Mouse (Mus musculus) layer of hippocampus, postnatal 25 days (tissue): Measurements from ENCODE around the gene Usp2. TPM values are rescaled to one million over a fixed set of nuclear protein-coding genes. Genes with fewer than 3 reads are reported as not detected.

ENCODE experiments used
- DNase-seq, 2 experiments: peaks; one replicate each; pipeline ENCODE4 v3.0.0; 2022; ENCODE audit warnings: mixed read lengths in 2 of 2, low spot score in 1 of 2; ENCODE audit errors: extremely low spot score in 1 of 2
- total RNA-seq, 2 experiments: library from RNA; stranded (reverse); gene quantifications; 2 replicates each; pipeline ENCODE4 v1.2.3; 2021

Usp2 gene
- total RNA-seq, 2 experiments from 2014 or later = 59.4 to 81.4 TPM

DNA sequence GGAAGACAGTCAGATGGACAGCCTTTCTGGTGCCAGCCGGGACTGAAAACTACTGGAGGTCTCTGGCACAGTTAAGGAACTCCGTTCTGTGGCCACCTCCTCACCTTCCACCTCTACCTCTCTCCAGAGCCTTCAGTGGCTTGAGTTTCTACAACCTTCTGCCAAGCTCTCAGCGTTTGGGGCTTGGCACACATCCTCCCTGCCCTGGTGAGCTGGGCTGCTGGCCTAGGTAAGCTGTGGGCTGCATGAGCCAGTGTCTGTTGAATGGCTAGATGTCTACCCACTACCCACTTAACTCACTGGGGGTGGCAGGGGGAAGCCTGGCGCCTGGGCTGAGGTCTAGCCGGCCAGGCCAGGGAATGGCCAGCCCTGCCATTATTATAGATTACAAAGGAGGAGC, 6.3 kb downstream of the Usp2 start:
- peak in 1 of 2 experiments; percentile 9 for DNase-seq

DNA sequence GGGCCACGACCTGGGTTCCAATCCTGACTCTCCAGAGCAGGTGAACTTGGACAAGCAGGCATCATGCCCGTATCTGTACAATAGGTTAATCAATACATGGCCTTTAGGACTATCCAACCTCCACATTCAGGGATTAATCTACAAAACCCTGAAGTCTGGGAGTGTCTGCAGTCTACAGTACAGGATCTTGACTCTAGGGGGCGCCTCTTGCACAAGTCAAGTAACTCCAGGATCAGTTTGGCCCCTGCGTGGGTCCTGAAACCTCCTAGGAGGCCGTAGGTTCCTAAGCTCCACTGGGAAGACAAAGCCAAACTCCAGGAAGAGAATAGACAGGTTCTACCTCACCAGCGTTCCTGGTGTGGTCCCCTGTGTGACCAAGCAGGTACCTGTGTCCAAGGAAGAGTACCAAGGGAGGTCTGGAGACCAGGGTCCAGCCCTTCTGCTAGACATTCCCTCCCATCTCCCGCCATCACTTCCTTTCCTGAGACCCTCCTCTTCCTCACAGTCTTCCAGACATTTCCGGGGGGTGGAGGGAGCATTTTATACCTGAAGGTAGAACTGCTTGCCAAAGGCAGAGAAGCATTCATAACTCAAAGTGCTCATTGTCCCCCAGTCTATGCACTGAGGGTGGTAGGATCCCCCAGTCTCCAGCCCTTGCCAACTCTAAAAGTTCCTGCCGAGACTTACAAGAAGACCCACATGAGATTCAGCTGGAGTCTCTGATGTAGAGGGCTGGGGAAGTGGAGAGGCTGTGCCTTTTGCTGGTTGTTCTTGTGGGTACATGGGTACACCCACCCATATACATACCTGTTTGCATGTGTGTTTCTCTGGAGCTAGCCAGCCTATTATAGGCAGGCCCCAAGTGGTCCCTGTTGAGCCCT, 7.8 kb downstream of the Usp2 start:
- peak; percentile 10 to 56 for DNase-seq

DNA sequence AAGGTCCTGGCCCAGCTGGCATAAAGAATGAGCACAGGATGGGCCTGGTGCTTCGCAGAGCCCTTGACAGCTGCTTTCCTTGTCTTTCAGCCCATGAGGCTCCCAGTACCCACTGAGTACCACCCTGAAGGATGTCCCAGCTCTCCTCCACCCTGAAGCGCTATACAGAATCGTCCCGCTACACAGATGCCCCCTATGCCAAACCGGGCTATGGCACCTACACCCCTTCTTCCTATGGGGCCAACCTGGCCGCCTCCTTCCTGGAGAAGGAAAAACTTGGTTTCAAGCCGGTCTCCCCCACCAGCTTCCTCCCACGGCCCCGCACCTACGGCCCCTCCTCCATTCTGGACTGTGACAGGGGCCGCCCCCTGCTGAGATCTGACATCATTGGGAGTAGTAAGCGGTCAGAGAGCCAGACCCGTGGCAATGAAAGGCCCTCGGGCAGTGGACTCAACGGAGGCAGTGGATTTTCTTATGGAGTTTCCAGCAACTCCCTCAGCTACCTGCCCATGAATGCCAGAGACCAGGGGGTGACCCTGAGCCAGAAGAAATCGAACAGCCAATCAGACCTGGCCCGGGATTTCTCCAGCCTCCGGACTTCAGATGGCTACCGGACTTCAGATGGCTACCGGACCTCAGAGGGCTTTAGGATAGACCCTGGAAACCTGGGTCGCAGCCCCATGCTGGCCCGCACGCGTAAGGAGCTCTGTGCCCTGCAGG, 8.6 kb downstream of the Usp2 start:
- DNase-seq = peak in 1 of 2 experiments; percentile 6

DNA sequence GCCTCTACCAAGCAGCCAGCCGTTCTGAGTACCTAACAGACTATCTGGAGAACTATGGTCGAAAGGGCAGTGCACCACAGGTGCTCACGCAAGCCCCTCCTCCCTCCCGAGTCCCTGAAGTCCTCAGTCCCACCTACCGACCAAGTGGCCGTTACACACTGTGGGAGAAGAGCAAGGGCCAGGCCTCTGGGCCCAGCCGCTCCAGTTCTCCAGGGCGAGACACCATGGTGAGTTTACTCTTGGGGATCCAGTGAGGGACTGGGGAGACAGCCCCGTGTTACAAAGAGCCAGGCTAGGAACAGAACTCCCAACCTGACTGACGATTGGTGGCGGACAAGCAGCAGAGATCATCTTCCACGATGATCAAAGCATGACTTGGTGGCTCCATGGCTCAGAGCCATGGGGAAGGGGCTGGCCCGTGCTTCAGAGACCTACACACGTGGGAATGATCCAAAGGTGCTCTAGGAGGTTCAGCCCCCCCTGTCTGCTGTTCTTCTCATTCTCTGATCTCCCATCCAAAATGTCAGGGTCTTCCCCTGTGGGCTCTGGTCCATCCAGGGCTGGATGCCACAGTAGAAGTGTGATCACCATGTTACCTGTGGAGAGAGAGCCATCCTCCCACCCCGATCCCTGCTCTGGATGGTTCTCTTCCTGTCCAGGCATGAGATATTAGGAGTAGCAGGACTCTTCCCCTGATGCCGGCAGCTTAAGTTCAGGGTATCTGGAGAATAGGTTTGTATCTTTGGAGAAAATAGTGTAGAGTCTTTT, 9.4 kb downstream of the Usp2 start:
- DNase-seq = no peak

DNA sequence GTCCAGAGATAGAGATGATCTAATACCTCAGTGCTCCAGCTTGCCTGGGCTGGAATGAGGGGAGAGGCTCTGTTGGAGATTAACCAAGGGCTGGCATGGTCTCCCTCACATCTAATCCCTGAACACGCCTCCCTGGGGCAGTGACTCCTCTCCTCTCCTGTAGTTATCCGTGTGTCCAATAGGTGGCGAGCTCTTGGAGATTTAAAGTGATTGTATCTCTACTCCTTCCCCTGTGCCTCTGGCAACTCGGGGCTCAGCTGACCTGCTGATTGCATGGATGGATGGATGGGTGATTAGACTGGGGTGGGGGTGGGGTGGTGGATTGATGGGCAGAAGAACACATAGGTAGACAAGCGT, 9.9 kb downstream of the Usp2 start:
- DNase-seq = peak; percentile 13 to 57

DNA sequence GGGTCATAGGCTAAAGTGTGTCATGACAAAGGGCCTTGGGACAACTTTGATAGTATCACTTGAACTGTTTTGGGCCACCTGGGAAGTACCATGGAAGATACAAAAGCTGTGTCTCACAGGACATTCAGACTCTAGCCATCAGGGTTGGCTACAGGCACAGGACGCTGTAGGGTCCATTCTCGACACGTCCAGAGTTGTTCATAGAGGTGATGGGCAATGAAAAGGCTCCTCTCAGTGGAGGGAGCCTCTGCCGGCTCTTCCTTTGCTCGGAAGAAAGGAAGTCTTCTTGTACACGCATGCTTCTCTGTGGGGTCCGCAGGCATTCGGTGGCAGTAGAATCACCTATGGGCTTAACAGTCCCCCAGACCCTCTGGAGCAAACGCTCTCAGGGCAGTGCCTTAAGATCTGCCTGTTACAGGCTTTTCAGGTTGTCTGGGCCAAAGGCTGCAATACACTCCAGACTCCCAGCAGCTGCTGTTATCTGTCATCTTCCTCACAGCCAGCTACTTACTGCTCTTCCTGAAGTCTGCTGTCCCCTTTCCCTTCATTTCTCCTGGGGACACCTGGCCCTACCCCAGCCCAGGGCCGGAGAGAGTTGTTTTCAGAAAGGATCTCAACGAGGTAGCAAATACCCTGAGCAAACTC, 10.6 kb downstream of the Usp2 start:
- no peak for DNase-seq

DNA sequence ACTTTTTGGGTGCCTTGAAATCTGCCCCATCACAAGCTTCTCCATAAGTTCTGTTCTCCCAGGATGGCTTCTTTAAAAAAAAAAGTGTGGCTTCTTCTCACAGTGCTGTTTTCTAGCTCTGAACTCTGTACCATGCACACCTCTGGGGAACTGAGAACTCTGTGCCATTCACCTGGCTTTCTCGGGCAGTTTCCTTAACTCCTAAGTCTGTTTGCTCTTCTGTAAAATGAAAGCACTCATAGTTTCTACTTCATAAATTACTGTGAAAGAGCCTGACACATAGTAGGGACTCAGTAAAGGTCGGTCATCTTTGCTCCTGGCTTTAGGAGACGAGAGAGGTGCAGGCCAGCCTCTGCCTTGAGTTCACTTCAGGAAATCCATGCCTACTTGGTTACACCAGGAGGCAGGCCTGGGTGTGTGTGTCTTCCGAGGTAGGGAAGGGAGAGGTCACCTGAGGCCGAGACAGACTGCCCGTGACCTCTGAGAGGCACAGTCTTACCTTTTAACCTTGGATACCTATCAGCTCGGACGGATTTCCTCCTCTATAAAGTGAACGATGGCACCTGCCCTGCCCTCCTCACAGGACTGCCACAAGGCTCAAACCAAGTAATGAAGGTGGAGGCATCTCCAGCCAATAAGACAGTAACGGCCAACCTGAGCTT, 11.4 kb downstream of the Usp2 start:
- DNase-seq = no peak

DNA sequence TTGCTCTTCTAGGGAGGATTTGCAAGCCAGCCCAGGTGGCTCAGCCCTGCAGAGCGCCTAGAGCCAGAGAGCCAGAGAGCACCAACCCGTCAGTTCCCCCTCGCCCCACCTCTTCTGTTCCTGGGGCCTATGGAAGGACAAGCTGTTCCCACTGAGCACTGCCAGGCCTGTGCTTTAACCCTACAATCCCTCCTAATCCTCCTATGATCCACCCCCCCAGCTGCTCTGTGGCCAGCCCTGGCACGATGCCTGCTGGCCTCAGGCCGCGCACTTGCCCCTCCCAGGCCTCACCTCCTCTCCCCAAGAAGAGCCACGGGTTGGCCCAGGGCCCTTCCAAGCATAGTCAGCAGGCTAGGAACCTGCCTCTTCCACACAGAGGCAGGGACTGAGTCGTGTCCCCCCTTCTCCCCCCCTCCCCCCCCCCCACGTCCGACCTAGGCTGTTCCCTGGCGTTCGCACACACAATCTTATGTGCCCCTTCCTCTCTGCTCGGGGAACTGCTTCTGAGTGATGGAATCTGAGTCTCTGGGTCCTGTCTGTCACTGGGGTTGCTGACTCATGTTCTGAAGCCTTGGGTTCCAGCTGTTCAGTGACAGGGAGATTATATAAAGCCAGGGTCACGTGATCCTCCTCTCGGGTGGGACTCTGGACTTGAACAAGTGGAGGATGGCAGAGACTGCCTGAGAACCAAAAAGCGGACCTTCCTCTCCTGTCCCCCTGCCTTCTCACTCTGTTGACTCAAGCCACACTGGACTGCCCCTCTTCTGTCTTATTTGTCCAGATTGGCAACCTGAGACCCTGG, 12.3 kb downstream of the Usp2 start:
- peak in 1 of 2 experiments; percentile 17 for DNase-seq

DNA sequence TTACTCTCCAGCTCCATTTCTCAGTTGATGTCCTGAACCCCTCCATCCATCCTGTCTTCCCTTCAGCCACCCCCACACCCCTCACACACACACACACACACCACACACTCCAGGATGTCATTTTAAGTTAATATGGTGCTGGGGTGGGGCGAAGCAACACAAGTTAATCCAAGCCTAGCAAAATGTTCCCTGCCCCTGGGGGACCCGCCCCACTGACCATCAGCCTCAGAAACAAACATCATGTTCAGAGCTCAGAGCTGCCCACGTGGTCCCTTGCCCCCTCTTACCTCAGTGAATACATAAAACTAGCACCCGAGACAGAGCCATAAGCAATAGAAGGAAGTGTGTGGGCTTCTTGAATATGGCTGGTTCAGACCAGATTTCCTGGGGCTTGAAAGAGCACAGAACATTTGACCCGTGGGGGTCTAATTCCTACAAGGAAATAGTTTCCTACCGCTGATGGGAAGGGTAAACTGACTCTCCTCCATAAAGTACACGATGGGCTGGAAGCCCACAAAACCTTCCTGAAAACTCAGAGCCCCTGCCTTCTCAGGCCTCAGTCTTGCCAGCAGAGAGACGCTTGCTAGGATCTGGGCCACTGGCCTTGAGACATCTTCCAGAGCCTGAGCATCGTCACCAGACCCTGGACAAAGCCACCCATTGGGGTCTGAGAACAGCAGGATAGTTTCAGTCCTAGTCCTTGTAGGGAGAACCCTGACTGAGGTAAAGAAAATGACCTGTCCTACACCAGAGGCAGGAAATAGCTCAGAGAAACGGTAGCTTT, 13.4 kb downstream of the Usp2 start:
- no peak for DNase-seq

DNA sequence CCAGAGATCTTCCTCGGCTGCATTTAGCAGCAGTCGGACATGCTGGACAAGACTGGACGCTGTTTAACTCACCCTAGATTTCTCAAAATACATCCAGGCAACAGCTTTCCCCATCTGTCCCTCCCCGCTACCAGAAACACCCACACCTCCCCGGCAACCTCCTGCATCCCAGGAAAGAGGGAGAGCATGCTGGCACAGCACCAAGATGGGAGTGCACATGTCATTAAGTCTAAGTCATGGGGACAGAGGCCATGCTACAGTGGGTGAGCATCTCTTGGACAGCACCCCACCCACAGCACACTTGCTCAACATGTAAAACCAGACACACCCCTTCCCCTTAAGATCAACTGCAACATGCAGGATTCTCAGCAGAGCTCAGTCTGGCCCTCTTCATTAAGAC, 14.1 kb downstream of the Usp2 start:
- no peak for DNase-seq

DNA sequence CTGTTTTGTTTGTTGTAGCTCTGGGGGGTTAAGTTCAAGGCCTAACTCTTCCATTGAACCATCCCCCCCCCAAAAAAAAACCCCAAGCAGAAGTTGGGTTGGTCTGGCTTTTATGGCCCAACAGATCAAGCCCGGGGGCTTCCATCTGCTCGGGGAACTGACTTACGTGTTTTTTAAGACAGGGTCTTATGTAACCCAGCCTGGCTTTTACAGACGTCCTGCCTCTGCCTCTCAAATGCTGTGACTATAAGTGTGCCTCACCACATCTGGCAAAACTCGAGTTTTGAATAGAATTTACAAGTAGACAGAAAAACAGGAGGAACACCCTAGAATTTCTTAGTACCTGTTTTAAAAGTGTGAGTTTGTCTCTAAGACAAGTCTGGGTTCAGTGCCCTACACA, 14.8 kb downstream of the Usp2 start:
- DNase-seq = no peak

DNA sequence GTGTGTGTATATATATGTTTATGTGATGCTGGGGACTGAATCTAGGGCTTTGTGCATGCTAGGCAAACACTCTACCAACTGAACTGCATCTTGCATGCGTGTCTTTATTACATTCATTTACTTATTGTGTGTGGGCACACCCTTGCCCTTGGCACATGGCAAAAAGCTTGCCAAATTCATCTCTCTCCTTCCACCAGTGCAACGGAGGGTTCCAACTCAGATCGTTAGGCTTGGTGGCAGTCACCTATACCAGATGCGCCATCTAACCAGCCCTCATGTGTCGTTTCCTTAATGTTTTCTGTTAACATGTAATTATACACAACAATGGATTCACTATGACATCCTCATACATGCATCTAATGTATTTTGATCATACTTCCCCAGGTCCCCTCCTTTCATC, 15.4 kb downstream of the Usp2 start:
- no peak for DNase-seq

DNA sequence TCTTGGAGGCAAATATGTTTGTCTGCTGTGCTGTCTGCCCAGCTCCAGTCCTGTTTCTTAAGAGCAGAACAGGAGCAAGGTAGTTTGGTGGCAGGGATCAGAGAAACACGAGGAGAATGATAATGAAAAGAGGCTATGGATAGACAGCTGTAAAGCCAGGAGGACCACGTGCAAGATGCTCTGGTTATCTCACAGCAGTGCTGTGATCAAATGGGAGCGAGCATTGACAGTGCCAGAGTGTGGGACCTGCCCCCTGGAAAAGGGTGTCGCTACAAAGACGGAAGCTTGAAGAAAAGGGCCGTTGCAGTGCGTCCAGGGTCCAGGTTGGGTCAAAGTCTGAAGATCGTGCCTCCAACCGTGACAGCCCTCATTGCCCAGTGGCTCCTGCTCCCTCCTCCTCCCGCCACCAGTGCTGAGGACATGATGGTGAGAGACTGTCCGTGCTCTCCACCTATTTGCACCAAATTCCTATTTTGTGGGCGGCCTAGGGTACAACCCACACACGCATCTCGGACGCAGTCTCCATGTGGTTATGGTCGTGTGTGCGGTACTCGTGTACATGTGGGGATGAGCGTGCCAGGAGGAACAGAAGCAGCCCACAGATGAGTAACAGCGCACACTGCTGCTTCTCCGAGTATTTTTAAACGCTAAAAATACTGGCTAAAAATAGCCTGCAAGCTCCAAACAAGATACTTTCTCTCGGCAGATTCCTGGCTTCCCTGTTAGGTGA, 16.7 kb downstream of the Usp2 start:
- peak in 1 of 2 experiments; percentile 40 for DNase-seq

DNA sequence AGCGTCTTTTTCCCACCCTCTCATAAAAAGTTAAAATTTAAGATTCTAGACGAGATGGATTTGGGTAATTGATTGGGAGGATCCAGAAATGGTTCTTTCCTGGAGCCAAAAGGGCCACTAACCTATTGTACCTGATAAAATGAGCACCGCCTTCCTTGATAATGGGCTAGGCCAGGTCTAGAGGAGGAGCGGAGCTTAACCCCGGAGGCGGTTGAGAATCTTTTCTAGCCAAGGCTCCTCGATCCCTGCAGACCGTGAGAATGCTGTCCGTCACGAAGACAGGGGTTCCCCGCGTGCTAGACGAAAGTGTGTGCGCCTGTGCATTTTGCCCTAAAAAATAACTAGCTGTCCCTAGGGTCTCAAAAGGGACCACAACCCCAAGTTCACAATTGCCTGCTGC, 17.4 kb downstream of the Usp2 start:
- no peak for DNase-seq

DNA sequence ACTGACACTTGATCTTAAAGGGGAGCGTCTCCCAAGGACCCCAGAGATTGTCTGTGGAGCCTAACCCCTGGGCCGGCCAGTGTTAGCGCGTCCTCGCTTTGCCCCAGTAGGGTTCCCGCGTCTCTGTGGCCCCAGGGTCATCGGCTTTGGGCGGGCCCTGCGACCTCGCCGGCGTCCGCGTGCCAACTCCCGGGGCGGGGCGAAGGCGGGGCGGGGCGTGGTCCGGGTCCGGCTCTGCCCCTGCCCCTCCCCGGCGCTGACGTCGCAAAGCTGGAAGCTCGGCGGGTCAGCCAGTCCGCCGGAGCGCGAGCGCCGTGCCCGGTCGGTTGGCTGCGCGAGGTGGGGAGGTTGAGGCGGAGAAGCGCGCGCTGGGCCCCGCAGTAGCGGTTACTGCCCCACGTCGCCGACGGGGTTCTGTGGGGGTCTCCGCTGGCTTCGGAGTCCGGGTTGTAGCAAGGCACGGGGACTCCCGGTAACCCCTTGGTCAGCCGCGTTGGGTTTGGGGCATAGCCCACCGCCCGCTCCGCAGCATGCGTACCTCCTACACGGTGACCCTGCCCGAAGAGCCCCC, 17.9 kb downstream of the Usp2 start:
- peak; percentile 81 to 90 for DNase-seq

DNA sequence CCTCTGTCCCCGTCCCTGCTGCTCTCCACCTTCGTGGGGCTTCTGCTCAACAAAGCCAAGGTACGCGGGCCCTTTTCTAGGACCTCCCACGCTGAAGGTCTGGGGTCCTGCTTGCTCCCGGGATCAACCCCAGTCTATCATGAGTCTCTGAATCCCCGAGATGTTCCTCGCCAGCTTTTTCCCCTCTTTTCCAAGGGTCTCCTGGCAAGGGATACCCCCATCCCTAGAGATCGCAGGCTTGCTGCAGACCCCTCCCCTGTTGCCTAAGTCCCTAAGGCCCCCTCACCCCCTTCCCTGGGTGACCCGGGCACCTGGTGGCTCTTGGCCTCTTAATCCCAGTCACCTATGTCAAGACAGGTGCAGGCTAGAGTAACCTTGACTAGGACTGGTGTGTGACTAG, 18.5 kb downstream of the Usp2 start:
- DNase-seq = no peak
